In the genomic region with DNA sequence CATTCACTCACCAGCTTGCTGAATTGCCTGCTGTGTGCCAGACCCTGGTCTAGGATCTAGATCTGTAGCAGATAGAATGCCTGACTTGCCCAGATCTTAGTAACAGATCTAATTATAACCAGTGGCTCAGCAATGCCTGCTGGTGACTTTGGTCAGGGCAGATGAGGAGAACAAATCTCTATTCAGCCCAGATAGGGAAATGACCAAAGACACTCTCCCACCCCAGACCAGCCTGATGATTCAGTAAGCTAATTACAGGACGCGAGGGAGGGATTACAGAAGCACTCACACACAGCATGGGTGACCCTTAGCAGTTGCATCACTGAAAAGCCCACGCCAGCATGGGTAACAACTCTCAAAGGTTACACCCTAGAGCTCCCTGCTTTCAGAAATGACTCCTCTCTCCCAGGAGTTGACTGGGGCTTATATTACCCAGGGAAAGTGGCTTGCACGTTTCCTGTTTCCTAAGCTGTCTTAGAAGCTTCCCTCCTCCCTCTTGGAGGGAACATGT, we compare ENCODE assay signal across 38 mouse cellular contexts. TPM values are rescaled to one million over a fixed set of nuclear protein-coding genes. Genes with fewer than 3 reads are reported as not detected.
A peak's percentile ranks its signal among the peaks of the same experiment; 100 is the strongest.
DNase-seq lines count a peak whose midpoint lies in the region; ATAC-seq and TF ChIP-seq lines count a peak whose summit lies in the region.
"Had no signal": no experiment of that assay in that cellular context is flagged by ENCODE, and none has a peak within 500 bp of the region (broad histone marks: within the 10 kb centered on the region; RNA-seq: fewer than 3 reads in every experiment).

No protein-coding gene starts in this region.

- no peaks in the 10 kb centered on the region for H3K79me2 ChIP-seq in CH12.LX (replicated peaks; ENCODE audit: control insufficient read depth, extremely low read depth, insufficient read depth, poor library complexity, severe bottlenecking)

- no peak overlapping the region for H3K9ac ChIP-seq in CH12.LX (ENCODE audit: insufficient read depth, low read depth)
- no peak overlapping the region for H3K9ac ChIP-seq in midbrain, embryonic 11.5 days (ENCODE audit: low read length)
- H3K9ac ChIP-seq: embryonic facial prominence, embryonic 15.5 days; forebrain, postnatal 0 days; hindbrain, embryonic 14.5 days; intestine, embryonic 15.5 days; midbrain, embryonic 12.5 days had no signal

- no peaks in the 10 kb centered on the region for H3K9me3 ChIP-seq in heart, embryonic 10.5 days
- H3K9me3 ChIP-seq in CH12.LX (replicated peaks; ENCODE audit: low read length) = no peaks in the 10 kb centered on the region
- H3K9me3 ChIP-seq in midbrain, embryonic 11.5 days (ENCODE audit: control insufficient read depth, low read length) = no peaks in the 10 kb centered on the region
- H3K9me3 ChIP-seq: embryonic facial prominence, embryonic 15.5 days; forebrain, embryonic 10.5 days; intestine, embryonic 15.5 days; midbrain, embryonic 12.5 days had no signal

- H3K4me3 ChIP-seq in heart, embryonic 10.5 days = no peak overlapping the region
- H3K4me3 ChIP-seq in CH12.LX (replicated peaks in 1 of 3; ENCODE audit: low read depth in 2 of 3, low read length in 2 of 3, poor library complexity in 1 of 3) = no peak overlapping the region
- no peak overlapping the region for H3K4me3 ChIP-seq in midbrain, embryonic 11.5 days (ENCODE audit: low read depth, low read length)
- H3K4me3 ChIP-seq: embryonic facial prominence, embryonic 15.5 days; forebrain, embryonic 10.5 days; heart, adult 2 months; intestine, embryonic 15.5 days; midbrain, embryonic 12.5 days had no signal

- TF ChIP-seq POLR2A in CH12.LX (IDR thresholded peaks at IDR 0.05; ENCODE audit: low read depth, low read length) = no peak

- ATAC-seq in midbrain, embryonic 11.5 days (ENCODE audit: low FRiP score) = no peak
- ATAC-seq: activated CD4-positive, CD25-positive, alpha-beta regulatory T cell, adult 4 months; forebrain, postnatal 0 days; intestine, embryonic 15.5 days had no signal

- dilution Hi-C loops in CH12.LX (cut with MboI; ENCODE audit: extremely low pct_ligation_motif_present, extremely low pct_unique_long_range_greater_than_20kb, low sequenced_read_pairs) = no loop called here

- H3K4me1 ChIP-seq in heart, embryonic 10.5 days = no peaks in the 10 kb centered on the region
- H3K4me1 ChIP-seq in CH12.LX (ENCODE audit: control insufficient read depth in 1 of 2, insufficient read depth in 2 of 2) = peaks cover 0 to 18% of the 10 kb centered on the region in 2 experiments; a peak in 2 of 4 replicates
- no peaks in the 10 kb centered on the region for H3K4me1 ChIP-seq in midbrain, embryonic 11.5 days (ENCODE audit: control insufficient read depth, insufficient read depth, low read length)
- H3K4me1 ChIP-seq: embryonic facial prominence, embryonic 15.5 days; forebrain, embryonic 10.5 days; intestine, embryonic 15.5 days; midbrain, embryonic 12.5 days had no signal

- no peak for TF ChIP-seq CTCF in CH12.LX (conservative IDR thresholded peaks at IDR 0.05 in 1 of 2, IDR thresholded peaks at IDR 0.05 in 1 of 2; ENCODE audit: low read depth in 2 of 2, low read length in 2 of 2)

- DNase-seq in heart, adult 11 months = peak; percentile 77
- no peak for DNase-seq in heart, embryonic 10.5 days (ENCODE audit: low spot score)
- no peak for DNase-seq in CH12.LX (ENCODE audit: extremely low read depth)
- peak; percentile 24 for DNase-seq in brain, adult 2 months (ENCODE audit: low read depth, low spot score)
- no peak for DNase-seq in yolk sac, embryonic 10.5 days (ENCODE audit: low spot score)
- DNase-seq in adrenal gland, postnatal 25 days = no peak
- DNase-seq in midbrain, embryonic 11.5 days (ENCODE audit: low spot score, missing footprints) = no peak
- DNase-seq: adrenal gland, adult 8-10 months; cerebellum, adult 8-10 months; cerebellum, postnatal 36 days; embryo, embryonic 11 days; forebrain, postnatal 0 days; gastrocnemius, postnatal 10 days; heart, adult 2 months; heart, postnatal 4 days; kidney, adult 8-10 months; kidney, postnatal 25 days; layer of hippocampus, postnatal 36 days; lung, postnatal 4 days; right cerebral cortex, postnatal 25 days; spleen, adult 18-20 months had no signal

- in situ Hi-C loops in CH12.LX (cut with MboI; ENCODE audit: low pct_ligation_motif_present, low pct_unique_long_range_greater_than_20kb, low sequenced_read_pairs) = loop anchor here (10.0 kb wide), 3 partner anchors 96 to 536 kb away; no protein-coding TSS in a partner anchor

- no peak overlapping the region for H3K27ac ChIP-seq in heart, embryonic 10.5 days
- no peak overlapping the region for H3K27ac ChIP-seq in CH12.LX (ENCODE audit: insufficient read depth, low read depth)
- H3K27ac ChIP-seq in midbrain, embryonic 11.5 days (ENCODE audit: low read depth, low read length) = no peak overlapping the region
- H3K27ac ChIP-seq: embryonic facial prominence, embryonic 15.5 days; forebrain, embryonic 10.5 days; heart, adult 2 months; hindbrain, embryonic 14.5 days; intestine, embryonic 15.5 days; midbrain, embryonic 12.5 days had no signal

- no peaks in the 10 kb centered on the region for H3K36me3 ChIP-seq in heart, embryonic 10.5 days
- H3K36me3 ChIP-seq in CH12.LX (replicated peaks in 1 of 2; ENCODE audit: control insufficient read depth in 1 of 2, insufficient read depth in 1 of 2, low read length in 1 of 2) = no peaks in the 10 kb centered on the region
- H3K36me3 ChIP-seq in midbrain, embryonic 11.5 days (ENCODE audit: control insufficient read depth, insufficient read depth, low read length) = no peaks in the 10 kb centered on the region
- H3K36me3 ChIP-seq: embryonic facial prominence, embryonic 15.5 days; forebrain, embryonic 10.5 days; intestine, embryonic 15.5 days; midbrain, embryonic 12.5 days had no signal

- TF ChIP-seq EP300 in CH12.LX (IDR thresholded peaks at IDR 0.05; ENCODE audit: low read length) = no peak

- WGBS in heart, embryonic 10.5 days = 29% methylated on average over 4 of the region's 4 CpGs
- WGBS in midbrain, embryonic 11.5 days = 41% methylated on average over 4 of the region's 4 CpGs

- TF ChIP-seq RAD21 in CH12.LX (IDR thresholded peaks at IDR 0.05; ENCODE audit: low read depth, low read length) = no peak

- H3K4me2 ChIP-seq in CH12.LX (ENCODE audit: insufficient read depth, low read depth, poor library complexity, severe bottlenecking) = no peak overlapping the region
- no peak overlapping the region for H3K4me2 ChIP-seq in midbrain, embryonic 11.5 days
- H3K4me2 ChIP-seq: embryonic facial prominence, embryonic 15.5 days; hindbrain, embryonic 14.5 days; intestine, embryonic 15.5 days; midbrain, embryonic 12.5 days had no signal

- no peaks in the 10 kb centered on the region for H3K27me3 ChIP-seq in heart, embryonic 10.5 days (ENCODE audit: insufficient read depth, poor library complexity, severe bottlenecking)
- no peaks in the 10 kb centered on the region for H3K27me3 ChIP-seq in CH12.LX (replicated peaks)
- H3K27me3 ChIP-seq in midbrain, embryonic 11.5 days (ENCODE audit: control insufficient read depth, insufficient read depth, low read length) = no peaks in the 10 kb centered on the region
- H3K27me3 ChIP-seq: embryonic facial prominence, embryonic 15.5 days; intestine, embryonic 15.5 days; midbrain, embryonic 12.5 days had no signal

TF ChIP-seq in CH12.LX, 34 proteins besides CTCF, POLR2A, EP300 and RAD21:
- peak; percentile 35; the same call in 1 of the 2 replicates for TF ChIP-seq ETS1 (conservative IDR thresholded peaks at IDR 0.05; ENCODE audit: low read depth, low read length)
- TF ChIP-seq UBTF (IDR thresholded peaks at IDR 0.05; ENCODE audit: low read depth, low read length) = no peak

RNA-seq across cellular contexts. Expression of gene Mettl2, which starts 5.6 kb away (rescaled TPM):
- 30.8 and 42.5 TPM in 2 replicates for polyA plus RNA-seq in heart, embryonic 10.5 days (2016; fragmentation: Nextera tagmentation; extraction: Ambion mirVana)
- 58.4 and 66.1 TPM in 2 replicates for total RNA-seq in CH12.LX (2012; rRNA removed)
- total RNA-seq in CH12.LX (2014; rRNA removed) = 112 and 118 TPM in 2 replicates
- polyA plus RNA-seq in CH12.LX (2012; ENCODE audit: insufficient read length, low read depth) = 94.6 and 102 TPM in 2 replicates
- 22.6 and 23.8 TPM in 2 replicates for total RNA-seq in adrenal gland, postnatal 25 days (2021)
- polyA plus RNA-seq in midbrain, embryonic 11.5 days (2014; fragmentation: Nextera tagmentation; extraction: Ambion mirVana) = 41.4 and 46.9 TPM in 2 replicates

RNA-seq across cellular contexts. Expression of gene Gm10842, which starts 26.1 kb away (rescaled TPM):
- polyA plus RNA-seq in heart, embryonic 10.5 days (2016; fragmentation: Nextera tagmentation; extraction: Ambion mirVana) = not detected in 2 replicates
- not detected in 2 replicates for total RNA-seq in CH12.LX (2012; rRNA removed)
- not detected in 2 replicates for total RNA-seq in CH12.LX (2014; rRNA removed)
- polyA plus RNA-seq in CH12.LX (2012; ENCODE audit: insufficient read length, low read depth) = not detected in 2 replicates
- not detected in 2 replicates for total RNA-seq in adrenal gland, postnatal 25 days (2021)
- not detected in 2 replicates for polyA plus RNA-seq in midbrain, embryonic 11.5 days (2014; fragmentation: Nextera tagmentation; extraction: Ambion mirVana)
- total RNA-seq: adrenal gland, adult 8-10 months; forebrain, postnatal 0 days; gastrocnemius, postnatal 10 days; heart, adult 2 months; heart, postnatal 4 days; layer of hippocampus, adult 8-10 months; layer of hippocampus, postnatal 36 days; left cerebral cortex, postnatal 10 days; liver, adult 2 months; monocyte, adult 5-6 weeks had no signal
- polyA plus RNA-seq: activated CD4-positive, CD25-positive, alpha-beta regulatory T cell, adult 4 months; brain, embryonic 14.5 days; embryonic facial prominence, embryonic 15.5 days; forebrain, embryonic 10.5 days; forebrain, postnatal 0 days; heart, adult 2 months; heart, embryonic 14.5 days; hindbrain, embryonic 14.5 days; intestine, embryonic 15.5 days; limb, embryonic 11.5 days; liver, adult 2 months; liver, embryonic 16.5 days; lung, embryonic 16.5 days; midbrain, embryonic 12.5 days; neural tube, embryonic 11.5 days; thymus, postnatal 0 days had no signal

RNA-seq across cellular contexts. Expression of gene Efcab3, which starts 57.2 kb away (rescaled TPM):
- not detected in 2 replicates for polyA plus RNA-seq in heart, embryonic 10.5 days (2016; fragmentation: Nextera tagmentation; extraction: Ambion mirVana)
- 2.1 and 3.0 TPM in 2 replicates for total RNA-seq in CH12.LX (2012; rRNA removed)
- 5.9 and 6.5 TPM in 2 replicates for total RNA-seq in CH12.LX (2014; rRNA removed)
- polyA plus RNA-seq in CH12.LX (2012; ENCODE audit: insufficient read length, low read depth) = 12.2 and 12.5 TPM in 2 replicates
- total RNA-seq in adrenal gland, postnatal 25 days (2021) = 1.1 TPM in 1 of 2 replicates, not detected in the other
- polyA plus RNA-seq in midbrain, embryonic 11.5 days (2014; fragmentation: Nextera tagmentation; extraction: Ambion mirVana) = not detected in 2 replicates
- total RNA-seq: forebrain, postnatal 0 days; gastrocnemius, postnatal 10 days; heart, adult 2 months; heart, postnatal 4 days; liver, adult 2 months; monocyte, adult 5-6 weeks had no signal
- polyA plus RNA-seq: activated CD4-positive, CD25-positive, alpha-beta regulatory T cell, adult 4 months; embryonic facial prominence, embryonic 15.5 days; forebrain, embryonic 10.5 days; heart, adult 2 months; heart, embryonic 14.5 days; hindbrain, embryonic 14.5 days; limb, embryonic 11.5 days; liver, adult 2 months; lung, embryonic 16.5 days; midbrain, embryonic 12.5 days; neural tube, embryonic 11.5 days had no signal

RNA-seq across cellular contexts. Expression of gene Tlk2, which starts 58.0 kb away (rescaled TPM):
- 14.7 and 18.3 TPM in 2 replicates for polyA plus RNA-seq in heart, embryonic 10.5 days (2016; fragmentation: Nextera tagmentation; extraction: Ambion mirVana)
- total RNA-seq in CH12.LX (2012; rRNA removed) (71.8 and 78.0 TPM in 2 replicates), CH12.LX (2014; rRNA removed) (90.6 and 96.5 TPM in 2 replicates)
- 85.1 and 103 TPM in 2 replicates for polyA plus RNA-seq in CH12.LX (2012; ENCODE audit: insufficient read length, low read depth)
- 52.7 and 54.9 TPM in 2 replicates for total RNA-seq in adrenal gland, postnatal 25 days (2021)
- polyA plus RNA-seq in midbrain, embryonic 11.5 days (2014; fragmentation: Nextera tagmentation; extraction: Ambion mirVana) = 29.4 and 33.1 TPM in 2 replicates

Comparison
In these comparisons a context has a peak if more than half of its experiments do, and no peak if none do; other contexts are left out.
1. DNase-seq: peak in heart, adult 11 months (single experiment) and brain, adult 2 months (single experiment); none in heart, embryonic 10.5 days (single experiment), CH12.LX (single experiment), yolk sac, embryonic 10.5 days (single experiment), adrenal gland, postnatal 25 days (single experiment) and midbrain, embryonic 11.5 days (single experiment).
2. RNA of gene Efcab3, which starts 57.2 kb away (polyA plus RNA-seq): 12.2 to 12.5 TPM in CH12.LX; not detected in heart, embryonic 10.5 days and not detected in midbrain, embryonic 11.5 days; every median in the first group is over 10 times any median in the second.